In genomic region chr17:56715360-56715759, GRCm38 (mm10) we compare ENCODE assay signal across 9 mouse cellular contexts. TPM values are rescaled to one million over a fixed set of nuclear protein-coding genes. Genes with fewer than 3 reads are reported as not detected.
A peak's percentile ranks its signal among the peaks of the same experiment; 100 is the strongest.
DNase-seq lines count a peak whose midpoint lies in the region; ATAC-seq lines count a peak whose summit lies in the region.
"Had no signal": no experiment of that assay in that cellular context is flagged by ENCODE, and none has a peak within 500 bp of the region (broad histone marks: within the 10 kb centered on the region; RNA-seq: fewer than 3 reads in every experiment).

No protein-coding gene starts in this region.

- H3K4me3 ChIP-seq in kidney, embryonic 16.5 days (ENCODE audit: low read length): no peak overlapping the region
- H3K4me3 ChIP-seq in hindbrain, embryonic 10.5 days: peak overlapping the region; percentile 78
- peak overlapping the region; percentile 80 for H3K4me3 ChIP-seq in midbrain, embryonic 14.5 days (replicated peaks; ENCODE audit: low read depth, low read length)

- no peak overlapping the region for H3K27ac ChIP-seq in kidney, embryonic 16.5 days (ENCODE audit: low read length)
- no peak overlapping the region for H3K27ac ChIP-seq in hindbrain, embryonic 10.5 days
- H3K27ac ChIP-seq in midbrain, embryonic 14.5 days (replicated peaks; ENCODE audit: low read depth, low read length): no peak overlapping the region

- H3K9ac ChIP-seq in kidney, embryonic 16.5 days (replicated peaks; ENCODE audit: low read length): 0 out of 2 replicates have a peak overlapping the region, but pooled peaks have one; percentile 66
- peak overlapping the region; percentile 70; the same call in 1 of the 2 replicates for H3K9ac ChIP-seq in midbrain, embryonic 14.5 days (replicated peaks; ENCODE audit: low read length)

- DNase-seq in CD4-positive, CD25-positive, alpha-beta regulatory T cell, adult 2 months (ENCODE audit: low read depth, low spot score): peak; percentile 14
- DNase-seq in kidney, adult 8-10 months: no peak
- no peak for DNase-seq in hindbrain, embryonic 10.5 days (ENCODE audit: low spot score)
- DNase-seq in midbrain, embryonic 14.5 days: no peak
- DNase-seq in right cerebral cortex, adult 2 months (ENCODE audit: low spot score in 2 of 2): no peak
- no peak for DNase-seq in Muller cell, postnatal 12 days (ENCODE audit: inconsistent ontology term)
- DNase-seq: kidney, adult 9 months had no signal

- no peaks in the 10 kb centered on the region for H3K27me3 ChIP-seq in kidney, embryonic 16.5 days (ENCODE audit: insufficient read depth, low read length)
- H3K27me3 ChIP-seq in hindbrain, embryonic 10.5 days (ENCODE audit: insufficient read depth, poor library complexity, severe bottlenecking): no peaks in the 10 kb centered on the region
- H3K27me3 ChIP-seq in midbrain, embryonic 14.5 days (ENCODE audit: control insufficient read depth, insufficient read depth, low read length): no peaks in the 10 kb centered on the region

- peaks cover 24% of the 10 kb centered on the region for H3K4me1 ChIP-seq in kidney, embryonic 16.5 days (ENCODE audit: insufficient read depth, low read length)
- H3K4me1 ChIP-seq in hindbrain, embryonic 10.5 days (replicated peaks): peaks cover 34% of the 10 kb centered on the region
- peaks cover 20% of the 10 kb centered on the region for H3K4me1 ChIP-seq in midbrain, embryonic 14.5 days (ENCODE audit: control insufficient read depth, insufficient read depth, low read length)

- H3K9me3 ChIP-seq in kidney, embryonic 16.5 days (ENCODE audit: low read length): no peaks in the 10 kb centered on the region
- no peaks in the 10 kb centered on the region for H3K9me3 ChIP-seq in hindbrain, embryonic 10.5 days
- no peaks in the 10 kb centered on the region for H3K9me3 ChIP-seq in midbrain, embryonic 14.5 days (ENCODE audit: control insufficient read depth, low read length)

- 53% methylated on average over 11 of the region's 11 CpGs for WGBS in kidney, embryonic 16.5 days
- whole genome bisulfite sequencing in hindbrain, embryonic 10.5 days: 54% methylated on average over 11 of the region's 11 CpGs
- 58% methylated on average over 11 of the region's 11 CpGs for WGBS in midbrain, embryonic 14.5 days

- peak overlapping the region; percentile 82 for H3K4me2 ChIP-seq in kidney, embryonic 16.5 days (replicated peaks; ENCODE audit: low read depth, low read length)
- H3K4me2 ChIP-seq in midbrain, embryonic 14.5 days (ENCODE audit: low read length): peak overlapping the region; percentile 82

- peaks cover 23% of the 10 kb centered on the region for H3K36me3 ChIP-seq in kidney, embryonic 16.5 days (ENCODE audit: insufficient read depth, low read length)
- peaks cover 31% of the 10 kb centered on the region for H3K36me3 ChIP-seq in hindbrain, embryonic 10.5 days
- peaks cover 24% of the 10 kb centered on the region for H3K36me3 ChIP-seq in midbrain, embryonic 14.5 days (ENCODE audit: control insufficient read depth, insufficient read depth, low read length)

- no peak for ATAC-seq in CD4-positive, CD25-positive, alpha-beta regulatory T cell, adult 4 months
- ATAC-seq in kidney, embryonic 16.5 days (ENCODE audit: low FRiP score, low TSS enrichment): no peak
- ATAC-seq in midbrain, embryonic 14.5 days (ENCODE audit: low FRiP score, low TSS enrichment): no peak

RNA-seq across cellular contexts. Expression of gene Ndufa11, which starts 2.2 kb away (rescaled TPM):
- 100 to 1,000 TPM; 225 to 227 TPM for polyA plus RNA-seq in CD4-positive, CD25-positive, alpha-beta regulatory T cell, adult 4 months (2017; shearing (Covaris generic))
- 479 and 501 TPM in 2 replicates for polyA plus RNA-seq in kidney, embryonic 16.5 days (2015; fragmentation: Nextera tagmentation; extraction: Ambion mirVana)
- polyA plus RNA-seq in hindbrain, embryonic 10.5 days (2016; fragmentation: Nextera tagmentation; extraction: Ambion mirVana): 398 and 446 TPM in 2 replicates
- 478 and 643 TPM in 2 replicates for polyA plus RNA-seq in midbrain, embryonic 14.5 days (2014; fragmentation: Nextera tagmentation; extraction: Ambion mirVana)

RNA-seq across cellular contexts. Expression of gene Vmac, which starts 2.5 kb away (rescaled TPM):
- polyA plus RNA-seq in CD4-positive, CD25-positive, alpha-beta regulatory T cell, adult 4 months (2017; shearing (Covaris generic)): 1 to 10 TPM; 5.8 to 8.2 TPM
- polyA plus RNA-seq in kidney, embryonic 16.5 days (2015; fragmentation: Nextera tagmentation; extraction: Ambion mirVana): 22.4 and 23.2 TPM in 2 replicates
- 12.7 and 18.6 TPM in 2 replicates for polyA plus RNA-seq in hindbrain, embryonic 10.5 days (2016; fragmentation: Nextera tagmentation; extraction: Ambion mirVana)
- 17.6 and 18.5 TPM in 2 replicates for polyA plus RNA-seq in midbrain, embryonic 14.5 days (2014; fragmentation: Nextera tagmentation; extraction: Ambion mirVana)

RNA-seq across cellular contexts. Expression of gene Nrtn, which starts 42.0 kb away (rescaled TPM):
- polyA plus RNA-seq in CD4-positive, CD25-positive, alpha-beta regulatory T cell, adult 4 months (2017; shearing (Covaris generic)): not detected
- polyA plus RNA-seq in kidney, embryonic 16.5 days (2015; fragmentation: Nextera tagmentation; extraction: Ambion mirVana): 5.4 and 5.8 TPM in 2 replicates
- 4.4 and 5.1 TPM in 2 replicates for polyA plus RNA-seq in hindbrain, embryonic 10.5 days (2016; fragmentation: Nextera tagmentation; extraction: Ambion mirVana)
- polyA plus RNA-seq in midbrain, embryonic 14.5 days (2014; fragmentation: Nextera tagmentation; extraction: Ambion mirVana): 4.4 and 7.3 TPM in 2 replicates

RNA-seq across cellular contexts. Expression of gene Ranbp3, which starts 42.3 kb away (rescaled TPM):
- 10 to 100 TPM; 55.5 to 79.5 TPM for polyA plus RNA-seq in CD4-positive, CD25-positive, alpha-beta regulatory T cell, adult 4 months (2017; shearing (Covaris generic))
- 106 and 107 TPM in 2 replicates for polyA plus RNA-seq in kidney, embryonic 16.5 days (2015; fragmentation: Nextera tagmentation; extraction: Ambion mirVana)
- polyA plus RNA-seq in hindbrain, embryonic 10.5 days (2016; fragmentation: Nextera tagmentation; extraction: Ambion mirVana): 130 and 139 TPM in 2 replicates
- 104 and 105 TPM in 2 replicates for polyA plus RNA-seq in midbrain, embryonic 14.5 days (2014; fragmentation: Nextera tagmentation; extraction: Ambion mirVana)

RNA-seq across cellular contexts. Expression of gene Dus3l, which starts 49.2 kb away (rescaled TPM):
- polyA plus RNA-seq in CD4-positive, CD25-positive, alpha-beta regulatory T cell, adult 4 months (2017; shearing (Covaris generic)): 10 to 100 TPM; 30.3 to 41.2 TPM
- 55.4 and 59.7 TPM in 2 replicates for polyA plus RNA-seq in kidney, embryonic 16.5 days (2015; fragmentation: Nextera tagmentation; extraction: Ambion mirVana)
- 44.1 and 47.6 TPM in 2 replicates for polyA plus RNA-seq in hindbrain, embryonic 10.5 days (2016; fragmentation: Nextera tagmentation; extraction: Ambion mirVana)
- polyA plus RNA-seq in midbrain, embryonic 14.5 days (2014; fragmentation: Nextera tagmentation; extraction: Ambion mirVana): 72.8 and 73.7 TPM in 2 replicates
